Mouse (Mus musculus) ES-Bruce4 (cell line): ENCODE results near the gene Trmo.

Source experiments
- CTCF ChIP-seq: IDR thresholded peaks from one replicate; pipeline ENCODE4 v1.8.1; 2011; ENCODE audit warnings: low read depth, low read length
- EP300 ChIP-seq: IDR thresholded peaks from 2 replicates; pipeline ENCODE4 v1.6.1; 2011; ENCODE audit warnings: low read depth, low read length; ENCODE audit not compliant: insufficient read depth
- POLR2A ChIP-seq: IDR thresholded peaks from one replicate; pipeline ENCODE4 v1.8.1; 2011; ENCODE audit warnings: low read length; ENCODE audit not compliant: insufficient read depth

GRCm38 (mm10) chr4:46359539-46360253 is 29.5 kb downstream of the Trmo start:
- TF ChIP-seq EP300 (no peak), POLR2A (no peak), CTCF (no peak)
